Mouse (Mus musculus) CH12.LX (cell line): ENCODE measurements around the gene Epb41l5. TPM values are rescaled to one million over a fixed set of nuclear protein-coding genes. Genes with fewer than 3 reads are reported as not detected.

Experiments
- DNase-seq: peaks from one replicate; pipeline ENCODE4 v3.0.0-alpha.2; 2013; ENCODE audit errors: extremely low read depth
- H3K27ac ChIP-seq: 2 replicates; pipeline ENCODE4 v1.5.1; 2012; ENCODE audit warnings: low read depth, mild to moderate bottlenecking, control low read depth, moderate library complexity; ENCODE audit not compliant: insufficient read depth
- H3K27me3 ChIP-seq: replicated peaks from 2 replicates; pipeline ENCODE3; 2012; ENCODE audit warnings: inconsistent platforms
- H3K36me3 ChIP-seq, 2 experiments: replicated peaks in 1 of 2; 2 replicates each; pipeline versions ENCODE3 to v1.6.1; 2012; ENCODE audit warnings: inconsistent platforms in 1 of 2, low read length in 1 of 2, mild to moderate bottlenecking in 1 of 2, mixed read lengths in 1 of 2, moderate library complexity in 1 of 2; ENCODE audit not compliant: control insufficient read depth in 1 of 2, insufficient read depth in 1 of 2
- H3K4me1 ChIP-seq, 2 experiments: 2 replicates each; pipeline ENCODE4 v1.6.1; 2012; ENCODE audit warnings: inconsistent platforms in 1 of 2, moderate library complexity in 1 of 2; ENCODE audit not compliant: insufficient read depth in 2 of 2, control insufficient read depth in 1 of 2
- H3K4me2 ChIP-seq: 2 replicates; pipeline ENCODE4 v1.6.1; 2012; ENCODE audit warnings: low read depth, mild to moderate bottlenecking, control low read depth; ENCODE audit not compliant: poor library complexity, insufficient read depth, severe bottlenecking
- H3K4me3 ChIP-seq, 3 experiments: fragments of 150-350 bp in 1 of 3; sonication (generic) in 1 of 3; replicated peaks in 1 of 3; 2 replicates each; pipeline versions ENCODE3 to v1.5.1; 2011 to 2012; ENCODE audit warnings: low read depth in 2 of 3, low read length in 2 of 3, mild to moderate bottlenecking in 2 of 3, moderate library complexity in 2 of 3, control low read depth in 1 of 3, improper control_type of control experiment in 1 of 3, inconsistent platforms in 1 of 3, mixed read lengths in 1 of 3; ENCODE audit not compliant: poor library complexity in 1 of 3
- H3K79me2 ChIP-seq: replicated peaks from 2 replicates; pipeline ENCODE4 v1.6.1; 2012; ENCODE audit warnings: mild to moderate bottlenecking, moderate library complexity; ENCODE audit not compliant: control insufficient read depth, poor library complexity, insufficient read depth, severe bottlenecking; ENCODE audit errors: extremely low read depth
- H3K9ac ChIP-seq: 2 replicates; pipeline ENCODE4 v1.6.1; 2012; ENCODE audit warnings: low read depth, mild to moderate bottlenecking, control low read depth, moderate library complexity; ENCODE audit not compliant: insufficient read depth
- H3K9me3 ChIP-seq: replicated peaks from 2 replicates; pipeline ENCODE3; 2012; ENCODE audit warnings: low read length, inconsistent platforms, mixed read lengths
- CTCF ChIP-seq, 2 experiments: IDR thresholded peaks in 1 of 2; conservative IDR thresholded peaks in 1 of 2; 2 replicates each; pipeline ENCODE4 v1.5.1; 2011 to 2012; ENCODE audit warnings: low read depth in 2 of 2, low read length in 2 of 2, improper control_type of control experiment in 1 of 2, inconsistent platforms in 1 of 2, mild to moderate bottlenecking in 1 of 2, moderate library complexity in 1 of 2
- E2F4 ChIP-seq: IDR thresholded peaks from 2 replicates; pipeline ENCODE4 v1.6.1; 2011; ENCODE audit warnings: low read depth, low read length, improper control_type of control experiment; ENCODE audit not compliant: insufficient replicate concordance
- ELF1 ChIP-seq: IDR thresholded peaks from 2 replicates; pipeline ENCODE4 v1.6.1; 2014; ENCODE audit warnings: low read depth, mild to moderate bottlenecking, inconsistent platforms, low read length, improper control_type of control experiment
- EP300 ChIP-seq: IDR thresholded peaks from 2 replicates; pipeline ENCODE4 v1.6.1; 2011; ENCODE audit warnings: low read length, improper control_type of control experiment
- GABPA ChIP-seq: IDR thresholded peaks from 2 replicates; pipeline ENCODE4 v1.6.1; 2012; ENCODE audit warnings: low read depth, low read length, improper control_type of control experiment, inconsistent platforms; ENCODE audit not compliant: insufficient replicate concordance
- IRF4 ChIP-seq: IDR thresholded peaks from 2 replicates; pipeline ENCODE4 v1.6.1; 2014; ENCODE audit warnings: low read depth, mild to moderate bottlenecking, inconsistent platforms, low read length, improper control_type of control experiment
- JUN ChIP-seq: IDR thresholded peaks from 2 replicates; pipeline ENCODE4 v1.6.1; 2011; ENCODE audit warnings: low read depth, mild to moderate bottlenecking, low read length, improper control_type of control experiment, moderate library complexity; ENCODE audit not compliant: insufficient read depth
- JUND ChIP-seq: conservative IDR thresholded peaks from 2 replicates; pipeline ENCODE4 v1.6.1; 2011; ENCODE audit warnings: low read depth, low read length, improper control_type of control experiment
- KAT2A ChIP-seq: IDR thresholded peaks from 2 replicates; pipeline ENCODE4 v1.6.1; 2012; ENCODE audit warnings: low read length, improper control_type of control experiment, inconsistent platforms; ENCODE audit not compliant: insufficient replicate concordance
- MAFK ChIP-seq: IDR thresholded peaks from 2 replicates; pipeline ENCODE4 v1.6.1; 2011; ENCODE audit warnings: low read length, improper control_type of control experiment; ENCODE audit not compliant: insufficient replicate concordance
- MAX ChIP-seq: IDR thresholded peaks from 2 replicates; pipeline ENCODE4 v1.6.1; 2011; ENCODE audit warnings: low read length, improper control_type of control experiment
- MAZ ChIP-seq: IDR thresholded peaks from 2 replicates; pipeline ENCODE4 v1.6.1; 2012; ENCODE audit warnings: low read depth, mild to moderate bottlenecking, inconsistent platforms, low read length, improper control_type of control experiment, moderate library complexity
- NELFE ChIP-seq: IDR thresholded peaks from 2 replicates; pipeline ENCODE4 v1.6.1; 2011; ENCODE audit warnings: low read depth, low read length, improper control_type of control experiment
- PAX5 ChIP-seq: IDR thresholded peaks from 2 replicates; pipeline ENCODE4 v1.6.1; 2012; ENCODE audit warnings: low read length, inconsistent platforms, mixed read lengths
- POLR2AphosphoS2 ChIP-seq: IDR thresholded peaks from 2 replicates; pipeline ENCODE4 v1.6.1; 2011; ENCODE audit warnings: low read depth, low read length, improper control_type of control experiment
- RAD21 ChIP-seq: IDR thresholded peaks from 2 replicates; pipeline ENCODE4 v1.6.1; 2011; ENCODE audit warnings: low read depth, mild to moderate bottlenecking, low read length, improper control_type of control experiment, moderate library complexity
- SMC3 ChIP-seq: IDR thresholded peaks from 2 replicates; pipeline ENCODE4 v1.6.1; 2011; ENCODE audit warnings: low read depth, low read length, improper control_type of control experiment
- UBTF ChIP-seq: IDR thresholded peaks from 2 replicates; pipeline ENCODE4 v1.6.1; 2012; ENCODE audit warnings: low read depth, mild to moderate bottlenecking, inconsistent platforms, low read length, improper control_type of control experiment, moderate library complexity
- USF2 ChIP-seq: conservative IDR thresholded peaks from 2 replicates; pipeline ENCODE4 v1.6.1; 2011; ENCODE audit warnings: low read depth, low read length, improper control_type of control experiment
- ZC3H11A ChIP-seq: IDR thresholded peaks from 2 replicates; pipeline ENCODE4 v1.6.1; 2012; ENCODE audit warnings: low read depth, mild to moderate bottlenecking, inconsistent platforms, low read length, improper control_type of control experiment
- ZKSCAN1 ChIP-seq: IDR thresholded peaks from 2 replicates; pipeline ENCODE4 v1.6.1; 2012; ENCODE audit warnings: low read depth, inconsistent platforms, low read length, improper control_type of control experiment, borderline replicate concordance
- dilution Hi-C: fragments of 300-500 bp; cut with MboI; formaldehyde crosslinking; loops from 2 replicates; pipeline ENCODE4 v1.14.3; 2020; ENCODE audit warnings: low sequenced_read_pairs; ENCODE audit not compliant: extremely low pct_unique_long_range_greater_than_20kb, extremely low pct_ligation_motif_present
- in situ Hi-C: fragments of 300-500 bp; cut with MboI; formaldehyde crosslinking; loops from 3 replicates; pipeline ENCODE4 v1.14.3; 2019; ENCODE audit warnings: low sequenced_read_pairs, low pct_ligation_motif_present, low pct_unique_long_range_greater_than_20kb, mixed read lengths
- polyA plus RNA-seq: library from polyadenylated mRNA; unstranded; fragments of >175 nt; gene quantifications from 2 replicates; pipeline ENCODE4 v1.2.1, GENCODE M21; 2012; ENCODE audit warnings: low read depth; ENCODE audit not compliant: insufficient read length
- total RNA-seq, 2 experiments: library from RNA; depleted of rRNA; stranded (reverse); fragments of 300-350 nt in 1 of 2; fragments of >200 nt in 1 of 2; gene quantifications; 2 replicates each; pipeline ENCODE4 v1.2.3; 2012 to 2014

Epb41l5 gene
- total and polyA plus RNA-seq, 3 experiments: 3.8 to 4.5 (median 4.3) TPM

DNA sequence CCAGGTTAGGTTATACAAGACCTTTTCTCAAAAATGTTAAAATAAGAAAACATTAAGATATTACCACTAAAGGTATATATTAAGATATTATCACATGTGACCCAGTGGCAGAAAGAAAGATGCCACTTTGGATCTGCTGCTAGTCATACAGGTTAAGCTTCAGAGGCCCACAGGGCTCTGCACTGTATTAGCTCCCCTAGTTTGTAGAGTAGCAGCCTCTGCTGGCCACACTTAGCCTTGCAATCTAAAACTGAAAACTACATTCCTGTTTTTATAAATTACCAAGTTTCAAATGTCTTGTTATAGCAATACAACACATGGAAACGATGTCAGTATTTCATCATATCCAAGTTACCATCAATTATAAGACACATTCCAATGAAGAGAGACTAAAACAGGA lies 26.2 kb upstream of the Epb41l5 start:
- no peak overlapping the region for H3K4me2 ChIP-seq
- dilution Hi-C loops (no loop called here), in situ Hi-C loops (loop anchor here (10.0 to 25.0 kb wide), 2 partner anchors 120 to 237 kb away; partner anchors contain the start of gene Tmem177)
- TF ChIP-seq IRF4 (no peak), SMC3 (peak; percentile 80), RAD21 (peak; percentile 72), PAX5 (no peak), UBTF (no peak), CTCF (conservative IDR thresholded peaks at IDR 0.05 in 1 of 2, IDR thresholded peaks at IDR 0.05 in 1 of 2; ENCODE audit: low read depth in 2 of 2, low read length in 2 of 2) (peak; percentile 69 to 85), POLR2AphosphoS2 (no peak), ZC3H11A (0 out of 2 replicates have a peak, but pooled peaks have one; percentile 7), EP300 (no peak)
- TF ChIP-seq, all 38 proteins: peak for 4
- no peak overlapping the region for H3K4me3 ChIP-seq
- H3K27me3 ChIP-seq: no peaks in the 10 kb centered on the region
- H3K79me2 ChIP-seq: no peaks in the 10 kb centered on the region
- peak; percentile 27 for DNase-seq
- no peaks in the 10 kb centered on the region for H3K9me3 ChIP-seq
- no peak overlapping the region for H3K27ac ChIP-seq
- H3K36me3 ChIP-seq: peaks cover 11 to 32% of the 10 kb centered on the region in 2 experiments
- H3K4me1 ChIP-seq: no peaks in the 10 kb centered on the region
- H3K9ac ChIP-seq: no peak overlapping the region

DNA sequence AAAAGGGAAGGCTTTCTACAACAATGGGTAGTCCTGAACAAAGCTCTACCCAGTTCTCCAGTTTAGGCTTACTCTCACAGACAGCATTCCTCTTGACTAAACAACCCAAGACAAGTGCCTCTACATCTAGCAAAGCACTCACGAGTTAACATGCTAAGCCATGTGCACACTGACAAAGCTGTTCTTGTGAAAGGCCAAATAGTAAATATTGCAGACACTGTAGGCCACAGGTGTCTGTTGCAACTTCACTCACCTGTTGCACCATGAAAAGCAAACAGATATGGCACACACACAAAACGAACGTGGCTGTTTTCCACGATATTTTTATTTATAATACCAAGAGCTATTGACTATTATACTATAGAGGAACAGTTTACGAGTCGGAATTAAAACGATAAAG lies 18.1 kb upstream of the Epb41l5 start:
- TF ChIP-seq NELFE (no peak), UBTF (no peak), MAFK (no peak), CTCF (conservative IDR thresholded peaks at IDR 0.05 in 1 of 2, IDR thresholded peaks at IDR 0.05 in 1 of 2; ENCODE audit: low read depth in 2 of 2, low read length in 2 of 2) (no peak), MAX (no peak), GABPA (no peak), MAZ (no peak), ELF1 (no peak), USF2 (no peak), ZKSCAN1 (no peak), RAD21 (no peak), JUN (no peak), JUND (no peak), E2F4 (no peak), KAT2A (no peak), IRF4 (no peak)
- Histone ChIP-seq H3K4me3 (no peak overlapping the region), H3K4me1 (no peaks in the 10 kb centered on the region), H3K79me2 (no peaks in the 10 kb centered on the region), H3K36me3 (peaks cover 2 to 14% of the 10 kb centered on the region in 2 experiments), H3K9me3 (no peaks in the 10 kb centered on the region), H3K27ac (no peak overlapping the region), H3K4me2 (no peak overlapping the region), H3K9ac (no peak overlapping the region), H3K27me3 (no peaks in the 10 kb centered on the region)
- DNase-seq: no peak
- dilution Hi-C loops: no loop called here
- in situ Hi-C loops: no loop called here
